Mouse (Mus musculus) activated CD4-positive, CD25-positive, alpha-beta regulatory T cell, adult 4 months (primary cell): ENCODE results near the gene Rnf146. TPM values are rescaled to one million over a fixed set of nuclear protein-coding genes. Genes with fewer than 3 reads are reported as not detected.
A peak's percentile ranks its signal among the peaks of the same experiment; 100 is the strongest.

Experiments used
- ATAC-seq: one replicate; pipeline ENCODE4 v1.8.0; 2017
- polyA plus RNA-seq, 2 experiments: library from polyadenylated mRNA; unstranded; fragments of 100-300 nt; shearing (Covaris generic); gene quantifications; one replicate each; pipeline ENCODE4 v1.2.1; 2017

The Rnf146 gene
- polyA plus RNA-seq, result 10 to 100 TPM; 60.3 to 63.4 TPM

DNA sequence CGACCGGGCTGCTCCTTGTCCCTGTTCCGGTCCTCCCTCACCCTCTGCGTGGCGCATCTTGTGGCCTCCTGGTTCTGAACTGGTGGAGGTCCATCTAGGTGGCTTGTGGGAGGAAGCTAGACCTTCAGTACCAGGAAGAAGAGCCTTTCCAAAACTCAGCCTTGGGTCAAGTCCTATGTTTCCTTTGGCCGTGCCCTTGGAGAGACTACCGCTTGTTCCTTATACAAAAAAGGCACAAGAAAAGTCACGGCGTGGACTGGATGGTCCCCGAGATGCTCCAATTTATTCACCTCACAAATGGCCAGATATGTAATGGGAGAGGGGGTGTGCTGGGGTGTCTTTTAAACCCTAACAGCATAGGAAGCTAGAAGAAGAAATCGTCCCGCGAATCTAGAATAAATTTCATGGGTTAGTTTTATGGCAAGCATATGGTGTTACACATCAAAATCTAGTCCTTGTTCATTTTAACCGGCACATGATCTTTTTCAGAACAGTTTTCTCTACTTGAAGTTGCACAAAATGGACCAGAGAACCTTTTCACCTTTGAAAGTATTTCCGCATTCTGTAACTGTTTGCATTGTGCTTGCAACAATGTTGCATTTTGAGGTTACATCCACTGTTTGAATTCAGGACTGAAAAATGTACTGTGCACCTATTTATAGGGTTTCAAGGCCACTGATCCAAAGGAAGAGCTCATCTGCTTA, at the start of gene Rnf146:
Rnf146 (minus strand) TSS at position 246 of the 704 bp plus-strand sequence.
- ATAC-seq, result no peak

DNA sequence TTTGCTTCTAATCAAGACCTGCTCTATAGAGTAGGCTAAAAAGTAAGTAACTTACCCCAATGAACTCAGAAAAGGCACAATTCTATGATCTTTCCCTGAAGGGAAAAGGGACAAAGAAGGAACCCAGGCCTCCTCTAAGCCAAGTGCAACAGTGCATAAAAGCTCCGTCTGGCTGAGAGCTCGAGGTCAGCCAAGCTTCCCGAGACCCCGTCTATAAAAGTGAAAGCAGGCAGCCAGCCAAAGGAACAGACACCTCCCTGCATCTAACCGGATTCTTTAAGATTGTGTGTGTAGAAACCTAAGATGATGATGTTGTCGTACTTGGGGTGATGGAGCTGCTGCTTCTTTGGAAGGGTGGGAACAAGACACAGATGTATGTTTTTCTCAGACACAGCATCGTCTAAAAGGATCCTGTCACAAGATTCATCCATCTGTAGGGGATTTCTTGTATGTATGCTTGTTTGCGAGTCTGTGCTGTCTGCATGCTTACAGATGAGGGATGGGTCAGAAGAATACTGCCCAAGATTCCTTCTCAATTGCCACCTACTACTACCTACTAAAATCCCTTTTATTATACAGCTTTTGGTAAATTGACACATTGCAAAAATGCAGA, 40.5 kb upstream of the Rnf146 start:
- no peak for ATAC-seq

DNA sequence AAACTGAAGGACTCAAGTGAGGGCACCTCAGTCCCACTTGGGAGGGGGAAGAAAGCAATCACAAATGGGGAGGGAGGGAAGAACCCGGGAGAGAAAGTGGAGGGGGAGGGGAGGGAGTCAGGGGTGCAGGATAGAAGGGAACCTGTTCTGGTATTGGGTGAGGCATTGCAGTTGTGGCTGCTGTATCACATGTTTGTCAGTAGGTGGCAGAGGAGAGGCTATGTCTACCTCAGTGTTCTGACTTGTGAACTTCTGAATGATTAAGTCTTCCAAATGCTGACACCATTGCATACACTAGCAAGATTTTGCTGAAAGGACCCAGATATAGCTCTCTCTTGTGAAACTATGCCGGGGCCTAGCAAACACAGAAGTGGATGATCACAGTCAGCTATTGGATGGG, 32.6 kb upstream of the Rnf146 start:
- peak; percentile 52 for ATAC-seq

DNA sequence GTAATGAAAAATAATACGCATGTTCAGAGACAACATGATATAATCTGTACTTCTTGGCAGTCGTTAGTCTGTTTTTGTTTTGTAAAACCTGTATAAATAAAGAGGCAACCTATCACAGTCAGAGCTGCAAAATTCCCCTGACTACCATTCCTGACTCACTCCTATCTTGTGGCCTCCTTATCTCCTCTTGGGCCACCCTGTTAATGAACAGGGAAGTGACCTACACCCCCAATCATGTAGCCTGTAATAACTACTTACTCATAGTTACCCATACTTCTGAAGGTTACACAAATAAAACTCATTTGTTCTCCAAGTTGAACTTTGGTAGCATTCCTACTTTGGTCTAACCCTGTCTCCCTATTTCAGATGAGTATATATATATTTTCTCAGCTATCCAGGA, 19.3 kb upstream of the Rnf146 start:
- ATAC-seq, result no peak

DNA sequence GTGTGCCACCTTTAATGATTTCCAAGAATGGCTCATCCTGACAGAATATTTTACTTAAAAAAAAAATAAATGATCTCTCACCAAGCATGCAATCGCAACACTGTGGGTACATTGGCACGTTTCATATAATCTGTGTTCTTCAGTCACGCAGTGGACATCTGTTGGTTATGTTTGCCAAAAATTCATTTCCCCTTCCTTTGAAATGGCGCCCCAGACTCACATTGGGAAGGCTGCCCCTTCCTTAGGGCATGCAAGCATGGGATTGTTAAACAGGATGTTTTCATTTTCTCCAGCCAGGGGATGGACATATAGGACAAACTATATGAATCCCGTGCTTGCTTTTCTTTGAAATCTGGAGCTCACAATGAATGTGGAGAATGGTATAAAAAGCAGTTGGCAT, 11.8 kb upstream of the Rnf146 start:
- no peak for ATAC-seq

DNA sequence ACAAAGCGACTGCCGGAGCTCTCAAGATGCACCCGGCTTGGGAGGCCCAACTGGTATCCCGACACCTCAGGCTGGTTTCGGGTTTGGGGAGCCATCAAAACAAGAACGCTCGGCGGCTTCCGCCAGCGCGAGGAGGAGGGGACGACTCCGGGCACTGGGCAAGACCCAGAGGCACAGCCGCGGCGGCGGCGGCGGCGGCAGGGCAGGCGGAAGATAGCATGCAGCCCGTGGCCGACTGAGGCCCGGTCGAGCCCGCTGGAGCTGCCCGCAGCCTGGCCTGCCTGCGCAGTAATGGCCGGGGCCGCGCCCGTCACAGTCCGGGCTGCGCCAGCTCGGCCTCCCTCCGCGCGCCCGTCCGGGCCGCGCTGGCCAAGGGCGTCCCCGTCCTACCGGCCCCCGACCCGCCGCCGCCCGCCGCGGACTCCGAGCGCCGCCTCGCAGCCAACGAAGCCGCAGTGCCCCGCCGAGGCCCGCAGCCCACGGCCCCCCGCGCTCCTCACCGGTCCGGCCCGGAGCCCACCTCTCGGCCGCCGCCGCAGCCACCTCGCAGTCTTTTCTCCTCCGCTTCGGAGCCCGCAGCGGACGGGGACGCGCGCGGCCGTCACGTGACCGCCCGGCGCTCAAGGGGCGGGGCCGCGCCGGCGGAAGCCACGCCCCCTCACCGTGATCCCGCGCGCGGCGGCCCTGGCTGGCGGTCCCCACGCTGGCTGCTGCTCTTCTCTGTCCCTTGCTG, 612 bp downstream of the Rnf146 start:
- peak; percentile 68 for ATAC-seq

DNA sequence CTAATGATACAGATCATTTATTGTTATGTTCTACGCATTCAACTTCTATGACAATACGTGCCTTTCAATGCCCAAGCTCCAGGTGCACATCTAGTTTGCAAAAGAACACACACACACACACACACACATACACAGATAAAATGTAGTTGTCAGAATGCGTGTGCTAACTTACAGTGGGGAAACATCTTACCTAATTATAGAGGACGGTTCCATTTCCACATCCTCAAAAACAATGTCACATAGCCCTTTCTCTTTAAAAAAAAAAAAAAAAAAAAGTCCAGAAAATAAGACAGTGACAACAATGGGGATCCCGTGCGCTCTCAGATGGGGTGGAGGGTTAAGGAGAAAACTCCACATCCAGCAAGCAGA, 1.2 kb downstream of the Rnf146 start:
- no peak for ATAC-seq

DNA sequence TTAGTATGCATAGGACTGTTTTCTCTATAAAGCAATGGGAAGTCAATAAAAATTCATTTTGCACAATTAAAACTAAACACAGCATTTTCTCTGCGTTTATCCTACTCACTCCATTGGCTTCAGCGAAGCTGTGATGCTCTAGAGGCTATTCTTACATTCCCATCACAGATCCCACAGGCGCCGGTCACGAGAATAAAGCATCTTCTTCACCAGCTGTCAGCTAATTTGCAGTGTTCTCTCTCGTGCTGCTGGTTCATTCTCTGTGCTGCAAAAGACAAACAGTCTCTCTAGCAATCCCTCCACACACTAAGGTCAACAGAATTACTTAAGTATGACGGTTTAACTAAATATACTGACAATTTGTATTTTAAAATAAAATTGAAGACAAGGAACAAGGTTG, 8.1 kb downstream of the Rnf146 start:
- ATAC-seq, result no peak

DNA sequence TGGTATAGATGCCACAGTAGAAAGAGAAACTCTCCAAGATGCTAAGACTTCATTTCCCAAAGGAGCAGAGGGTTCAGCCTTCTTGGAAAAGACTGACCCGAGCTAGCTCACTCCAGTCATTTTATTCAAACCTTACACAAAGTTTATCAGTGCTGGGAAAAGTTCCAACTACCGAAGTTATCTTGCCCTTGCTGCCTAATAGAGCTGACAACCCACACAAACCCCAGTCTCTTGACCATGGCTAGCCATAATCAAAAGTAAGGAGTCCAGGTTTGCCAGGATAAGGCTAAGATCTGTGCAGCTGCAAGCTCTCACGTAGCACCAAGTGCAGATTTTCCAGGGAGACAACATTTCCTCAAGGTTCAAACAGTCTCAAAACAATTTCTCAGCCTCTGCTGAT, 9.7 kb downstream of the Rnf146 start:
- no peak for ATAC-seq

DNA sequence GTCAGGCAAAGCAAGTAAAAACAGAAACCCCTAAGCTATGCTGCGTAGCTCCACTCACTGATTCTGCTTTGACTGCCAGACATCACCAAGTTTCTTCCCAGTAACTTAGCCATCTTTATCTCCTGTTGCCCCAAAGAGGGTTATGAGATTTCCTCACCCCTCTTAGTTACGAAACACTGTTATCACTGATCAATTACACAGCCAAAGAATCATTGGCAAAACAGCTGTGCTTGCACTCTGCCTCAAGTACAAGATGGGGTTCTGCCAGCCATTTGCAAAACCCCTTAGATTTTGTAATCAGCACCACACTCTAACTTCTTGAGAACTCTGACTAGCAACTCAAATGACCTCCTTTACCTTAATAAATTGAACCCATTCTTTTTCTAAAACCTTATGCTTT, 10.8 kb downstream of the Rnf146 start:
- no peak for ATAC-seq

DNA sequence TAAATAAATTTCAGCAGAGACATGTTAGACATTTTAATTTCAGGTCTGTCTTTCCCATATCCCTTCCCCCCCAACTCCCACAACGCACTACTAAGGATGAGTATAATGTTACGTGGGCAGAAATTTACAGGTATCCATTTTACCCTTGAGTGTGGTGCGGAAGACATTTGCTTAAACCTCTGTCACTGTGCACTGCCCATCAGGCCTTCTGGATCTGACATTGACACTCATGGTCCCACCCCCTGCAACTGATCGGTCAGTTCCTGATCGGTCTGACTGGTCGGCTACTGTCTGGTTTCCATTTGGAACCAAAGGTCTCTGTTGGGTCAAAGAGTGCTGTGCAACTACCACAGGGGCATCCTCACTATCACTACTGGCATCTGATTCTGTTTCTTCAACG, 15.6 kb downstream of the Rnf146 start:
- no peak for ATAC-seq

DNA sequence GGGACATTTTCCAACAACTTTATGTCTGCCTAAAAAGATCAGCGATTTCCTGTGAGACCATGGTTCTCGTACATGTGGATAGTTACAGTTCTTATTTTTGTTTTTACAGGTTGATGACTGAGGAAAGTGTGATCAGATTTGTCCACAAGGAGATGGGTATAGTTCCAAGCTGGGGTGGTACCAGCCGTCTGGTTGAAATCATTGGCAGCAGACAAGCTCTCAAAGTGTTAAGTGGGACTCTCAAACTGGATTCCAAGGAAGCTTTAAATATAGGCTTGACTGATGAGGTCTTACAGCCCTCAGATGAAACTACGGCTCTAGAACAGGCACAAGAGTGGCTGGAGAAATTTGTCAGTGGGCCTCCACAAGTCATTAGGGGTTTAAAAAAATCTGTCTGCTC, 18.0 kb downstream of the Rnf146 start:
- ATAC-seq, result no peak

DNA sequence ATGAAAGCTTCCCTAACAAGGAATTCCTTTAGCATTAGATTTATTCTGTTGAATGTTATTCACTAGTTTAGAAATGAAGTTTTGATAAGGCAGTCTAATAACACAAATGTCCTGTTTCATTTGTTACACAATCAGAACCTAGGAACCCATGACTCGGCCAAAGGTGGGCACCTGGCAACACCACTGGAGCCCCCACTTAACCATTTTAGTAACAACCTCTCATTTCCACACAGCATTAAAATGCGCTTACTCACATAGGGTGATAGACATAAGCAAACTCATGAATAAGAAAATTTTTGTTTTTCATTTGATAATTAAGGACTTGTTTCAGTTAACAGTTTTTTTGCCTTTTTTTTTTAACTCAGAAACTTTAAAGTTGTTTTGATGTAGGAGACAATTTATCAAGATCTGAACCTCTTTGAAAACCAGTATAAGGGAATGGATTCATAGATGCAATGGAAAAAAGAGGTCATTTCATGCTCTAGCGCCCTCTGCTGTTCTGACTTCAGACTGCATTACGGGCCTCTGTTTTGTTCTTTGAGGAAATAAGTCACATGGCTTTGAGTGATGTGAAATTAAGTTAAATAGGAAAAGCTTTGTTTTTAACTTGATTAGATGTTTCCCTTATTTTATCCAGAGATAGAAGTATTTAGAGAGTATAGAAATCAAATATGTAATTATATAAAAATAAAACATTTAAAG, 23.7 kb downstream of the Rnf146 start:
- ATAC-seq, result peak; percentile 93

DNA sequence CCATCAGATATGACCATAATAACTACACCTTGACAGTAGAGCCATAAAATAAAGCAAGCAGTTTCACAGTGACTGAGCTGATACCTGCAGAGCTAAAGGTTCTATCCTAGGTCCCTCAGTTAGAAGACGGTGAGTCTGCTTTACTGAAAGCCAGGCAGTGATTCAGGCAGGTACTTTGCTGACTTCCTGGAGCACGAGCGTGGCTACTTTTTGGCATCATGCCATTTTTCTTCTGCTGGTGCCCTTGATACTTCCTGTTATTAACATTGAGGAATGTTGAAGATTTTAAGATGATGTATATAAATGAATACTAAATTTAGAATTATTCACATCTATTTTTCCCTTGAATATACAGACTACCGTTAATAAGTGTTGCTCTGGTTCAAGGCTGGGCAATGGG, 28.4 kb downstream of the Rnf146 start:
- ATAC-seq, result no peak

DNA sequence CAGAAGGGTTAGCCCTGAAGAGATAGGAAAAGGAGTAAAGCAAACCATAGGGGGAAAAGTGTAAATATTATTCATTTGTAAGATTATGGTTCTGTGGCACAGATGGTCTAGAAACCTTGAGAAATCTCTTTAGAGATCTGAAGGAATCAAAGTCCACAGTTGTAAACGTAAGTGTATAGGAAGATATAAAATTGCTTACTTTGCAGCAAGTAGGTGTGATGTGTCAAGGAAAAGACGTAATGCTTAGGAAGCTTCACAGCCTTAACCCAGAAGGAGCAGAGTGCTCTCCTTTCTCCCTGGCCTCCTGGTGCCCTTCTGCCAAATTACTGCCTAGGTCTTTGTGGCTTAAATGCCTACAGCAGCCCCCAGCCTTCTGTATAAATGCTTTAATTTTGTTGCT, 37.4 kb downstream of the Rnf146 start:
- ATAC-seq, result no peak

DNA sequence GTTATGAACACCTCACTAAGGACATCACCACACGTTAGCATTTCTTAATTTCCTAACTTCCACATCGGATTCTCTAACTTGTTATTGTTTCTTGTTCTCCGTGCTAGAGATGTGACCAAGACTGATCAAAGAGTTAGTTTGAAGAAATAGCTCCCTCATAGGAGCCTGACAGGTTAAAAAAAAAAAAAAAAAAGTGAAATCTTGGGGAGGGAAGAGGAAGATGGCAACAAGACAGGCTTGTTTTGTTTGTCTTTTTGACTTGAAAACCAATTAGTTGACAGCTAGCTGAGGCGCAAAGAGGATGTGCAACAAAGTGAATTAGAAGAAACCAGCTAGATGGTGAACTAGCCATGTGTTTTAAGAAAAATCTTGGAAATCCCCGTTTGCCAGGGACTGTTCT, 48.3 kb downstream of the Rnf146 start:
- ATAC-seq, result no peak

DNA sequence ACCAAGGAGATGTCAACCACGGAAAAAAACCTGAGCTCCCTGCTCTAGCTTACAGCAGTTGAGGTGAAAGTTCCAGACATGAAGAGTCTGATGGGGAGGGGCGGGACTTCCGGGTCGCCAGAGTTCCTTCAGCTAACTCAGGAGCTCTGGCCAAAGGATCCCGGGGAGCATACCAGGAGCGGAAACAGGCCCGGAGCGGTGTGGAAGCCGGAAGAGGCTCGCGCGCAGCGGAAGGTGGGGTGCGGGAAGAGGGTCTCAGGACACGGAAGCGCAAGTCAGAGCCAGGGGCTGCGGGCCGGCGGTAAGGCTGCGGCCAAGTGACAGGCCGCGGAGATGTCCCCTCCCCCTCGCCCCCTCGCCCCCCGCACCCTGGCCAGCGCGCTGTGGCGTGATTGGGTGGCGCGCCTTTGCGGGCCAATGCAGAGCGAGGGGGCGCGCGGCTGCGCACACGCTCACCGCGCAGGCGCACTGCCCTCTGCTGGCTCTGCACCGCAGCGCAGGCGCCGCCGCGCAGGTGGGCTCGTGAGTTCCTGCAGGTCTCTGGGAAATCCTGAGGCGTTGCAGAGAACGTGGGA, 49.1 kb downstream of the Rnf146 start, which contains the start of gene Echdc1:
Echdc1 (plus strand) TSS at position 103 of the 575 bp plus-strand sequence.
- ATAC-seq, result peak; percentile 83

DNA sequence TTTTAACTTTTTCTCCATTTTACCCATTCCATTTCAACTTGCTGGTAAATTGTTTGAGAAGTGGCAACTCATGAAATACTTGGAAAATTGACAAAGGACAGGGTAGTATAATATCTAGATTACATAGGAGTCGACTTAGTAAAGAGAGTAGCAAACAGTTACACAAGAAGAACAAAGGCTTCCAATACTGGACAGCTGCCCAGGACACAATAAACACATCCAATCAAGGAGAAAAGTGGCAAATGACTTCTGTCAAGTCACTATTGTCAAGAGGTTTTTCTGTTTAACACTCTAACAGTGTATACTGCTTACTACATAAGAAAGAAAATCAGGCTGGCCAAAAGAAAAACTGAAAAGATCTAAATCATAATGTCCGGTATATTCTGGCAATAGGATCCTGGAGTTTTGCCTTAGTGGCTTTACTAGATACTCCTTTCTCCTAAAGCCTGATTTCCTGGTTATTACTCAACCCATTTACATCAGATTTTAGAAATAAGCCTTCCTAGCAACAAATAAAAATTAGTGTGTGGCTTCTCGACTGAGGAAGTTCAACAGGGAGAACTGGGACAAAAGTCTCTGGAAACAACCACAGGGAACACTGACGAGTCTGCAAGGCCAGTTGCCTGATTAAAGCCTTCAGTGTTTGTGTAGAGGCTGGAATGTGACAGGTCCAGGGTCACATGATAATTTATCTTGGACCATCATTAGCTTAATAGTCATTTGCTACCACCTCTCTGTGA, 50.6 kb downstream of the Rnf146 start:
- no peak for ATAC-seq

DNA sequence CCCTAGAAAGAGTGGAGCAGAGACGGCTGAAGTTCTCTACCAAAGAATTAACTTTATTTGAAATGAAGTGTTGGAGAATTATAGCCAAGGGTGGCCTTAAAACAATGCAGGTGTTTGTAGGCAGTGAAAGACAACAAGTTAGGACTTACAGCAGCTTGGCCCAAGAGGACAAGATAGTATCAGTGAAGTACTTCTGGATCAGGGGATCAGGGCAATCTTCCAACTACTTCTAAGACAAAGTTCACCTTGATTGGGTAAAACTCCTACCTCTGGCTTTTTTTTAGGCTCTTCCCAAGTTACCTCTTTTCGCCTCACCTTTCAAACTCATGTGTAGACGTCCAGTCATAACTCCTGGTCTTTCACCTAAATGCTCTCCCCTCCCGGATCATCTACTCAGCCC, 60.0 kb downstream of the Rnf146 start:
- no peak for ATAC-seq
